Mouse (Mus musculus) testis, postnatal 14 days (tissue): Measurements from ENCODE around the gene Capns1.
A peak's percentile ranks its signal among the peaks of the same experiment; 100 is the strongest.
"Not testable (repeated sequence)": the region's sequence is repeated elsewhere in the genome, so short reads cannot be mapped to it uniquely, and the experiment has no call there.

Source experiments
- DNase-seq: peaks from one replicate; pipeline ENCODE4 v3.0.0; 2021; ENCODE audit warnings: low spot score

Capns1 gene

DNA sequence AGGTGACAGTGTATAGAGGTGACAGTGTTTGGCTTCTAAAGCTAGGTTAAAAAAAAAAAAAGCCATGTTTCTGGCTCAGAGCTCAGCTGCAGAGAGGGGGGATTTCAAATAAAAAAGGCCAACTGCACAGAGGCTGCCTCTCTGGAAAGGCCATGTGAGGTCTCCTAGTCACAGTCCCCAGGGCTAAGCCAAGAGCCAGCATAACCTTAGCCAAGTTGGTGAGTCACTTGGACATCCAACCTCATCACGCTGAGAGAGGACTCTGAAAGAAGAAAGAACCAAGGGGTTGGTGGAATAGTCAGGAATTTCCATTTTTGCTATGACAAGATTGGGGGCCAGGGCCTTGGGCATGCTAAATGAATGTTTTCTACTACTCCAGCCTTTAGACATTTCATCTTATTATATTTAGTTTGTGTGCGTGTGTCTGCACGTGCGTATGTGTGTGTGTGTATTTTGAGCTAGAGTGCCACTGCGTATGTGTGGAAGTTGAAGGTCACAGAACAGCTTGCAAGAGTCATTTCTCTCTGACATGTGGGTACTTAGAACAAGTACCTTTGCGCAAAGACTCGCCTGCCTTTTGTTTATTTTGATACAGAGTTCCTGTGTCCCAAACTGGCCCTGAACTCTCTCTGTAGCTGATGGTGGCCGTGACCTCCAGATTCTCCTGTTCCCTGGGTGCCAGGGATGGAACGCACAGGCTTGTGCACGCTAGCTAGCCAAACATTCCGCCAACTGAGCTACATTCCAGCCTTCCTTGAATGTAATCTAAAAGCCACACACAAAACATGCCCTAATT is 4.5 kb upstream of the Capns1 start:
- DNase-seq: peak; percentile 65

DNA sequence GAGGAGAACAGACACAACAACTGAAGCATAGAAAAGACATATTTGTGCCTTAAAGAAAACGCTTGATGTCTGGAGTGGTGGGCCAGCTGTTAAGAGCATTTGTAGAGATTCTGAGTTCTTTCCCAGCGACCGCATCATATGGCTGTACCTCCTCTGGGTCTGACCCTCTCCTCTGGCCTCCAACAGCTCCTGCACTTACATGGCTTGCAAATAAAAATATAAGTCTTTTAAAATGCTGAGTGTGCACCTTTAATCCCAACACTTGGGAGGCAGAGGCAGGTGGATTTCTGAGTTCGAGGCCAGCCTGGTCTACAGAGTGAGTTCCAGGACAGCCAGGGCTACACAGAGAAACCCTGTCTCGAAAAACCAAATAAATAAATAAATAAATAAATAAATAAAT is 2.0 kb upstream of the Capns1 start:
- not testable (repeated sequence) for DNase-seq

DNA sequence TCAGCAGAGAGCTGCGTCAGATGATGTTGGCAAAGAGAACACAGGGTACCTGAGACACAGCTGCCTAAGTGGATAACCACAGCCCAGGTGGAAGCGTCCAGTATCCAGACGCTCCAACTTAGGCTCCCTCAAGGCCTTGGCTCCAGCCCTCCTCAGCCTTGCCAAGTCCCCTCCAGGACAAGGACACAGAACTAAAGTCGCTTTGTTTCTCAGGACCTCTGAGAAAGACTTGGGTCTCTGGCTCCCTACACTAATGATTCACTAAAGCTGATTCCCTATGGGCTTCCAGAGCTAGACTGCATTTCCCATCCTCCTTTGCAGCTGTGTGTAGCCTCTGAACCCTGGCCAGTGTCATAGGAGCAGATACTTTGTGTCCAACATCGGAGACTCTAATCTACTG is 1.6 kb upstream of the Capns1 start:
- peak; percentile 68 for DNase-seq

DNA sequence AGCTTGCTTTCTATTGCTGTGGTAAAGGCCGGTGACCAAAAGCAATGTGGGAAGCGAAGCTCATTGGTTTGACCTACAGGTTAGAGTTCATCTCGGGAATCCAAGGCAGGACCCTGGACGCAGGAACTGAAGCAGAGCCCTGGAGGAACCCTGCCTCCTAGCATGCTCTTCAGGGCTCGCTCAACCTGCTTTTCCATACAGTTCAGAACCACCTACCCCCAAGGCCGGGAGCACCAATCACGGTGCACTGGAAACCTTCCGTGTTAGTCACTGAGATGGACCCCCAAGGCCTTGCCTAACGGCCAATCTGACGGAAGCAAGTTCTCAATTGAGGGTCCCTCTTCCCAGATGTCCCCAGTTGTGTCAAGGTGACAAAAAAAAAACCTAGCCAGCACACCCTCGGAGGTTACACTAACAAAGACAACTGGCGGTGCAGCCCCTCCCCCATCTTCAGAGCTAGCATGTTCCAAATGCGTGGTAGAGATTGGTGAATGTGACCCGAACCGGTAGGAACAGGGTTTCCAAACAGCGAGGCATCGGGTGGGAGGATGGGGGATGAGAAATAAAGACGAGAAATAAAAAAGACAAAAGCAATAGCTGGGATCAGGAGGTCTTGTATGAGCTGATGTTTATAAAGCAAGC is 1.0 kb upstream of the Capns1 start:
- DNase-seq: no peak

DNA sequence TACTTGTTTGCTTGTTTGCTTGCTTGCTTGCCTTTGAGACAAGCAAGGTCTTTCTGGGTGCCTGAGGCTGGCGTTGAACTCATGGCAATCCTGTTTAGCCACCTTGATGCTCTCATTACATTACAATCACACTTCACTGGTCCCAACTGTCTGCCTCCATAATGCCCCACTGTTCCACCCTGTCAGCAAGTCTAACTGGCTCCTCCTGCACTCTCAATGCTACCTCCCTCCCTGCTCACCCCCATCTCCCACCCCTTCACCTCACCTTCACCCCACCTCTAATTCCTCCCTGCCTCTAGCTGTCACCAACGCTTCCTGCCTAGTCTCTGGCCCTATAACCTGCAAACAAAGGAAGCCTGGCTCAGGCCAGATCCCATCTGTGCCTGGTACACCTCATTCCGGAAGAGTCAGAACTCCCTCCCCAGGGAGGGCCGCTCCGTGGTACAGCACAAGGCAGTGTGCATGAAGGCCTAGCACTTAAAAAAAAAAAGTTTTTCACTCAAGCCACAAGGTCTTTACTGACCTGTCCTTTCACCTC is 950 bp downstream of the Capns1 start:
- no peak for DNase-seq

DNA sequence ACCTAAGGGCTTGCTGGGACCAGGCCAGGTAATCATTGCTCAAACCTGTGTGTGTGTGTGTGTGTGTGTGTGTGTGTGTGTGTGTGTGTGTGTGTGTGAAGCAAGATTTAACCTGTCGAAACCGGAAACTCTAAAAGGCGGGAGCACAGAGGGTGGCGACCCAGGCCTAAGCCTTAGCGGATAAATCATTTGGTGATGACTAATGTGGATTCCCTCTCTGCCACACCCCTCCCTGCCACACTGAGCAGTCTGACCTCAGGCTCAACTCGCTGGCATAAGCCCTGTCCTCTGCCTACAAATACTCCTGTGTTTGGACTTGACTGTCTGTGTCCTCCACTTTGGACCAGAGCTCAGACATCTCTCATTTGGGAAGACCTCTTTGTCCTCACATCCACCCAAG is 2.4 kb downstream of the Capns1 start:
- no peak for DNase-seq

DNA sequence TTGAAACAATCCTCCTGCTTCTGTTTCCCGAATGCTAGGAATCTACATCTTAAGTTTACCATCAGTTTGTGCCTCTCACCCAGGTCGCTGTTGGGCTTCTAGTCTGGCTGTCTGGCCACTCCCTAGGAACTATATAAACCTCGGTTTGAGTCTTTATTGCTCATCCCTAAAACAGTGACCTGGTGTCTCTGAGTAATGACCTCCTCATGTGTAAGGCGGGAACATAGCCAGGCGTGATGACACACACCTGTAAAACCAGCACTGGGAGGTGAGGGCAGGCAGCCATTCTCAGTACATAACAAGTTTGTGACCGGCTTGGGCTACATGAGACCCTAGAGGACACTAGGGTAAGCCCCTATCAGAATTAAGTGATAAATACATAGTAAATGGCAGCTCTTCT is 3.1 kb downstream of the Capns1 start:
- no peak for DNase-seq

DNA sequence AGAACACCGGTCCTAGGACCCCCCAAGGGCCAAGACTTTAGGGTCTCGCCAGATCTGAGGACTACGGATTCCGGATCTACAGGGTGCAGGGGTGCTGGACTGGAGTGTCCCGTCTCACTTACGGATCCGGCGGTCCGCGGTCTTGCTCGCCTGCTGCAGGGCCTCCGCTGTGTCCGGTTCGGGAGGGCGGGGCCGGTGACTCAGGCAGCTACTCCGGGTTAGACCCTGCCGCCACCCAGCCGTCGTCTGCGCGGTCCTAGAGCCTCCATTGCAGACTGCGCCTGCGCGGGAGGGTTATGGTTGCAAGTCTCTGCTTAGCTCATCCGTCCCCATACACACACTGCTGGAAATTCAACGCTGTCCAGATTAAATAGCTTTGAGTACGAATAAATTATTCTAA is 3.7 kb downstream of the Capns1 start:
- peak; percentile 89 for DNase-seq

DNA sequence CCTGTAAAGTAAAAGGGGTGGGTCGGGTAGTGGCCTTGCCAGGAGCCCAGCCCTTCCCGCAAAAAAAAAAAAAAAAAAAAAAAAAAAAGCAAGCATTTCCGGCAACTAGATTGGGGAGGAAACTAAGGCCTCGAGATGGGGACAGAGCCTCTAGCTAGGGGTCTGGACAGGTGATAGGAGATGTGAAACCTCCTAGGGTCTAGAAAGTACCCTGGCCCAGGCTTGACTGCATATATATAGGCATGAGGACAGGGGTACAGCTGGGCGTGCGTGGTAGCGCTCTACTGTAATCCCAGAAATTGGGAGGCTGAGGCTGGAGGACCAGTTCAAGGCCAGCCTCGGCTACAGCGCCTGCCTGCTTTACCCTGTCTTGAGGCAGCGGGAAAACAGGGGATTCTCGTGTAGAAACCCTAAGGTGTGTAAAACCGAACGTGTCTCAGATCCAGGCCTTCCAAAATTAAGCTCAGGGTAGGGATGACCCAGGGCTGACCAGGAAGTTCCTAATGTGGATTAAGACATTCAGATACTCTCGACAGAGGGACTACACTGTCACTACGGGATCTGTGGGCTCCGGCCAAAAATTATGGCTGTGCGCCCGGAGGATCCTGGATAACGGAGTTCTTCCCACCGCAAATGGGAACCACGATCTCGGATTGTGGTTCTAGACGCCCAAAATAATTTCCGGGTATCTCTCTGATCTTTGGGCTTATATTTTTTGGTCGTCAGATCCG is 4.3 kb downstream of the Capns1 start:
- no peak for DNase-seq

DNA sequence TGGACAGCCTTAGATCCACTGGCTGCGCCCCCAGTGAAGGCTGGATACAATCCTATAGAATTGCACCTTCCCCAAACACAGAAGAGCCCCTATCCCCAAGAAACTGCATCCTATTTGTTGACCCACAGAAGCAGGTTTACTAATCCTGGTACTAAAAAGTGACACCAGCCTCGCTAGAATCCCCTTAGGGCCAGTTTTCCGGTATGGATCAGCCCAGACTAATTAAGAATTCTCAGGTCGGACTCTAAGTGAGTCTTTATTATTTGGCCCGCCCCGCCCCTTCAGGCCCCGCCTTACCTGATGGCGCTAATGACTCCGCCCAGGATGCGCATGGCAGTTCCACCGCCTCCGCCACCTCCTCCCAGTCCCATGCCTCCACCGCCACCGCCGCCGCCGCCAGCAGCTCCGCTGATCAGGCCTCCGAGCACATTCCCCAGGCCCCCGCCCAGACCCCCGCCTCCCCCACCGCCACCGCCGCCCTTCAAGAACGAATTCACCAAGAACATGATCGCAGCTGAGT is 5.0 kb downstream of the Capns1 start:
- peak; percentile 74 for DNase-seq

DNA sequence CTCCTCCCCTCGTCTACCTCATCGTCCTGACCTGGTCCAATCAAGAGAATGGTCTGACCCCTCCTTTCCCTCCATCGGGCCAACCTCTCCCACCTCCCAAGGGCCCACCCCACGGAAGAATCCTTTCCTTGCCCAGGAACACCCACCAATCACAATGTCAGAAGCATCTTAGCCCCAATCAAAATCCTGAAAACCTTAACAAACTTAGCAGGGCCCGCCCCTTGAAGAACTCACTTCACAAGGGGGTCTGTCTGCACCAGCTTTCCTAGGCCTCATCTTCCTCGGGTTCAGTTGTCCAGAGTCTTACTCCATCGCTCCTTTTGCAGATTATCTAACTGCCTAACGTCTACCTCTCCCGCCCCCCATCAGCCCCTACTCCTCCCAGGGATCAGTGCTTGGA is 5.6 kb downstream of the Capns1 start:
- no peak for DNase-seq

DNA sequence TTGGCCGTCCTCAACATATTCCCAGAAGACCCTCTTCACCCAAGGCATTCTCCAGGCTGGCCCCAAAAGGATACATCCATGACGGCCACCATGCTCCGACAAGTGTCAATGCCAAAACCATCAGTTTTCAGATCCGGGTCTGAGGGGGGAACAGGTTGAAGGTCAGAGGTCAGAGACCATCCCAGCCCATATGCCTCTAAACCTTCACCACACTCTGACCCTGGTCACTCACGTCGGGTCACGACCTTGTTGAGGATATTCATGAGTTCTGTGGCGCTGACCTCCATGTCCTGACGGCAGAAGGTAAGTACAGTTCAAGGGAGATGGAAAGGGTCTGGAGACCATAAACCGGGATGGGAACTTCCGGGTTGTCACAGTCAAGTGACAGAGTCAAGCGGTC is 6.5 kb downstream of the Capns1 start:
- DNase-seq: no peak

DNA sequence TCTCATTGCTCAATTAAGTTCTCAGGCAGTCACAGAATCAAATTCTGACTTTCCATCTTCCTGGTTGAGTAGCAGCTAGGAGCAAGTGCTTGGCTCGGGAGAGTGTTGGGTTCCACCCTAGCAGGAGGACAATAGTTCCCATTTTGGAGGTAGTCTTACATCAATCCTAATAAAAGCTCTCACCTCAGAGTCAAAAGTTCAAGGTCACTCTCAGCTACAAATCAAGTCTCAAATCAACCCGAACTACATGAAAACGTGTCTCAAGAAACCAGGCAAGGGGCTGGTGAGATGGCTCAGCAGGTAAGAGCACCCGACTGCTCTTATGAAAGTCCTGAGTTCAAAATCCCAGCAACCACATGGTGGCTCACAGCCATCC is 9.5 kb downstream of the Capns1 start:
- DNase-seq: no peak

DNA sequence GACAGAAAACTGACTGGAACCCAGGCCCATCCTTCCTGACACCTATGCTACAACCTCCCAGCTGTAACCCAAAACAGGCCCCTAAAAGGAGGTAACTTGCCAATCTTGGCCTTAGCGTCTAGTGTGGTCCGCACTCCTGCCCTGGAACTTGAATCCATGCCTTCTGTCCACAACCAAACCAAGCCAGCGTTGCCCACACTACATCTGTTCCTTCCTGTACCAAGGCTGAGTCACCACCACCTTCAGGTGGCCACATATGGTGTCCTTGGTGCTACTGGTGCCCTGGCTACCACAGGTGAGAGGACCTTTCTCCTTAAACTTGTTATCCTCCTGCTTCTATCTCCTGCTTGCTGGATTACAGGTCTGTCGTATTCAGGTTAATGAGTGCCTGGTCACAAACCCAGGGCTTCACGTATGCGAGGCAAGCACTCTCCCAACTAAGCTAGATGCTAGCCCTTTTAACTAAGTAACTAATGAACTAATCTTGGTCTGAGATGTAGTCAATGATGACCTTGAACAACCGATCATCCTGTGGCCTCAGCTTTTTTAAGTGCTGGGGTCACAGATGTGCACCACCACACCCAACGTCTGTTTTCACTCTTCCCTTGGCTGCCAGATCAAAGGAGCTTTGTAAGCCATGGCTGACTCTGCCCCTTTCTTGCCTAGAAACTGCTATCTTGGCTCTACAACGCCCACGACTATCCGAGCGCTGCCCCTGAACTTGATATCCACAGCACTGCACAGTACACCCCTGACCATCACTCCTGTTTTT is 10.1 kb downstream of the Capns1 start:
- DNase-seq: no peak

DNA sequence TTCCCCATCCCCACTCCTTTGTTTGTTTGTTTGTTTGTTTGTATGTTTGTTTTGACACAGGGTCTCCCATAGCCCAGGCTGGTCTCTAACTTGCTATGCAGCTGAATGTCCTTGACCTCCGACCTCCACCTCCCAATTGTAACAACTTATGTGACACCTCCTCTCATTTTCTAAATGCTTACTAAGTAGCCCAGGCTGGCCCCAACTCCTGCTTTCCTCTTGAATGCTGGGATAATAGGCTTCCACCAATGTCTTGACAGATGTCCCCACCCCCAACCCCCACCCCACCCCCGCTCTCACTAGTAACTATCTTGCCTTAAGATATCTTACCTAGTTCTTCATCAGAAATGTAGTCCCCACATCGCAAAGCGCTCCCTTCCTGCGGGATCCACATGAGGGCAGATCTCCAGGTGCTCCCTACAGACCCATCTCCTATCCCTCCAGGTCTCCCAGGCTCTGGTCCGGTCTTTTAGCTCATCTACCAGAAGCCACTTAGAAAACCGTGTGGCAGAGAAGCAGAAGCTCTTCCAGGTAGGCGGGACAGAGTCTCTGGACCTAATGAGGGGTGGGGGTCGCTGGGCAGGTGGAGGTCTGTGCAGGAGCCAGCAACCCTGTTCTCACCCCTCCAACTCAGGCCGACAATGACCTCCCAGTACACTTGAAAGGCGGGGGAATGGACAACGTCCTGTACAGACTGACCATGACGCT is 13.8 kb downstream of the Capns1 start:
- no peak for DNase-seq

DNA sequence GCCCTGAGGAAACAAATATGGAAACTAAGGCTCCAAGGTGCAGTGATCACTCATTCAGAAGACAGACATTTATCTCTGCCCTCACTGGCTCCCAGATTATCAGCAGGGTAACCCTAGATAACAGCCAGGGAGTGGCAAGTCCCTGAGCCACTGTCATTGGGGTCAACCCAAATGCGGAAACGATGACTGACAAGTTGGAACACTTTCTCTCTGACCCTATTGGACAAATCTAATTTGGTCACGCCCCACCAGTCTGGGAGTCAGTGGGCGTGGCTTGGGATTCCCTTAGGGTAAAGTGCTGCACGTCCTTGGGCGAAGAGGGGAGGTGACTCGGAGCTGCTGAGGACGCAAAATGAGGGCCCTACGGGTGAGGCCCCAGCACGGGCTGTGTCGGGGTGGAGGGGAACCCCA is 14.7 kb downstream of the Capns1 start, which contains the start of gene Cox7a1:
Cox7a1 (plus strand) TSS at position 266 of the 411 bp plus-strand sequence.
- peak; percentile 85 for DNase-seq

DNA sequence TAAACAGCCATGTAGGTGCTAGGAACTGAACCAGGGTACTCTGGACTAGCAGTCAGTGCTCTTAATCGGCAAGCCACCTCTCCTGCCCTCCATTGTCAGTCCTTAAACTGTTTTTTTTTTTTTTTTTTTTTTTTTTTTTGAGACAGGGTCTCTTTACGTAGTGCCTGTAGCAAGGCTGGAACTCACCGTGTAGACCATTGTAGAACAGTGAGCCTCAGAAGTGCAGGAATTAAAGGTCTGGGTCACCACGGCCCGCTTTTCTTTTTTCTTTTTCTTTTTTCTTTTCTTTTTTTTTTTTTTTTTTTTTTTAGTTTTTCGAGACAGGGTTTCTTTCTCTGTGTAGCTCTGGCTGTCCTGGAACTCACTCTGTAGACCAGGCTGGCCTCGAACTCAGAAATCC is 15.4 kb downstream of the Capns1 start:
- not testable (repeated sequence) for DNase-seq

DNA sequence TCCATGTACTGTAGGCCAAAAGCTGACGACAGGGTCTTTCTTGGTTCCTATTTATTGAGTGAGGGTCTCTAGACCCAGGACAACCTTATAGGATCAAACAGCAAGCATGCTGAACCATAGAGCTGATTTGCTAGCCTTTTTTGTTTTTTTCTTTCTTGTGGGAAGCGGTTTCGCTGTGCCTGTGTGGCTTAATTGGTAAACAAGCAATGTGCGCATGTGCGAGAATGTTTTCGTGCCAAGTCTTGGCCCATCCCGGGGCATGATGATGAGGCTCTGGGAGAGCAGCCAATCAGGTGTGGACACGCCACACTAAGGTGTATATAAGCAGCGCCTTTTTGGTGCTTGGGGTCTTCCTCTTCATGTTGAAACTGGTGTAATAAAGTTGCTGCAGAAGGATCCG is 16.7 kb downstream of the Capns1 start:
- DNase-seq: not testable (repeated sequence)

DNA sequence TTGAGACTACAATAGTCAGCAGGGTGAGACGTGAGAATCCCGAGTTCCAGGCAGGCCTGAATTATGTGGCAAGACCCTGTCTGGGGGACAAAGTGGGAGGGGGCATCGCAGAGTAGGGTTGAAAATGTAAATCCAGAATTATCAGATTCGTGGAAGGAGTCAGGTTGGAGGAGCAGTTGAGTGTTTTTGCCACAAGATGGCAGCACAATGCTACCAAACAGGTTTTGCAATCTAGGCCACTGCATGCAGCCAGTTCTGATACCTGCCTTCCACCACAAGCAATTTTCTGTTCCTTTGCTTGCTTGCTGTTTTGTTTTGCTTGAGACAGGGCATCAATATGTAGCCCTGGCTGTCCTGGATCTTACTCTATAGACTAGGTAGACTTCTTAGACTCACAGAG is 17.3 kb downstream of the Capns1 start:
- DNase-seq: peak; percentile 47

DNA sequence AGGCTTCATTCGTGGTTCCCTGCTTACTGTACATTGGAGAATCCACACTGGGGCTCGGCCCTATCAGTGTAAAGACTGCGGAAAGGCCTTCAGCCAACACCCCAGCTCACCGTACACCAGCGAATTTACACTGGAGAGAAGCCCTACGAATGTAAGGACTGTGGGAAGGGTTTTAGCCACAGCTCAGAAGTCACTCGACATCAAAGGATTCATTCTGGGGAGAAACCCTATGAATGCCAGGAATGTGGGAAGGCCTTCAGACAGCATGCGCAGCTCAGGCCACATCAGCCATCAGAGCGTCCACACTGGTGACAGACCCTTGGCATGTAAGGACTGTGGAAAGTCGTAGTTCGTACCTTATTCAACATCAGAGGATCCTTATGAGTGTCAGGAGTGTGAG is 20.4 kb downstream of the Capns1 start:
- no peak for DNase-seq

DNA sequence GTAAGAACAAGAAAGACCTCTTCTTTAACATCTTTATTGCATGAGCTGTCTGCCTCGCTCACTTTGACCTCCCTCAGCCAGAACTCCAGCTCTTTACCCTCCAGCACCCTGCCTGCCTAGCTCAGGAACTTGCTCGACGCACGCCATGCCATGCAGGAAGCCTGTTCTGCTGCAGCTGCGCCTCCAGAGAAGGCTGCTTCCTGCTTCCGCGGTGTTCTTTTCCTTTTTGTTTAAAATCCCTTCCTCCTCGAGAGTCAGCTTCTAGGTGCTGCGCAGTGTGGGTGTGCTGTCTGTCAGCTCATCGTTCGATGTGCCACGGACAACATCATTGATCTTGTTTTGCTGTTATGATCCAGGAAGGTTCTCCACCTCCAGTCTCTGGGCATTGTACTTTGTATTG is 22.1 kb downstream of the Capns1 start:
- DNase-seq: no peak
